Mouse (Mus musculus): ENCODE results near the gene Col4a3bp. TPM values are rescaled to one million over a fixed set of nuclear protein-coding genes. Genes with fewer than 3 reads are reported as not detected.

Gene Col4a3bp
- total RNA-seq, 2 experiments from 2014 or later: 39.5 to 42.2 TPM

- intact Hi-C loops (cut with DNase I): no loop called here
- DNase-seq: no peak
Measured at GRCm38 (mm10) chr13:96680163-96681087, 138.0 kb downstream of the Col4a3bp start.

- no peak for DNase-seq
- intact Hi-C loops (cut with DNase I): no loop called here
Measured at GRCm38 (mm10) chr13:96681088-96681620, 138.7 kb downstream of the Col4a3bp start.

- no peak for DNase-seq
- intact Hi-C loops (cut with DNase I): no loop called here
Measured at GRCm38 (mm10) chr13:96684779-96685178, 142.4 kb downstream of the Col4a3bp start.

- DNase-seq: no peak
- intact Hi-C loops (cut with DNase I): no loop called here
Measured at GRCm38 (mm10) chr13:96687261-96687660, 144.8 kb downstream of the Col4a3bp start.

Other genes with a start within 250 kb of the Col4a3bp start
- 10 to 100 TPM; 12.4 to 13.8 TPM for gene Poc5, start 154.3 kb upstream of the Col4a3bp start, total RNA-seq (2021)
- under 1 TPM; 0.24 to 0.29 TPM for gene Ankdd1b, start 71.4 kb upstream of the Col4a3bp start, total RNA-seq (2021)
- not detected for gene Gm17622, start 51.9 kb upstream of the Col4a3bp start, total RNA-seq (2021)
- gene Polk, start within 50 bp of the Col4a3bp start, total RNA-seq (2021): 1 to 10 TPM; 5.5 to 6.4 TPM
- 10 to 100 TPM; 16.3 TPM for gene Hmgcr, start 128.3 kb downstream of the Col4a3bp start, total RNA-seq (2021)
- not detected for gene Ankrd31, start 205.7 kb downstream of the Col4a3bp start, total RNA-seq (2021)